Mouse (Mus musculus): ENCODE results near the gene Rasl10a. TPM values are rescaled to one million over a fixed set of nuclear protein-coding genes. Genes with fewer than 3 reads are reported as not detected.

The Rasl10a gene
- total RNA-seq (2021) = 10 to 100 TPM; 87.7 to 95.3 TPM
- long read RNA-seq, experiment 1, transcript Rasl10a-201 (3 exons, 1,110 nt) = major isoform, 39 of 87 reads
- long read RNA-seq, experiment 1, partial matches to known transcripts = 30 of 87 reads
- long read RNA-seq, experiment 1, other reads (novel, unspliced or antisense) = 18 of 87 reads
- long read RNA-seq, experiment 2, transcript Rasl10a-201 (3 exons, 1,110 nt) = major isoform, 55 of 113 reads
- long read RNA-seq, experiment 2, partial matches to known transcripts = 34 of 113 reads
- long read RNA-seq, experiment 2, other reads (novel, unspliced or antisense) = 24 of 113 reads

- Histone ChIP-seq H3K27ac (peak within 1 kb of the TSS; percentile 93), H3K4me3 (peak within 1 kb of the TSS; percentile 92)
- TF ChIP-seq CTCF (conservative IDR thresholded peaks at IDR 0.05) = no peak; the same call in 1 of the 2 replicates
- DNase-seq (ENCODE audit: low spot score in 2 of 2) = peak; percentile 46 to 50
Observed at GRCm38 (mm10) chr11:5057856-5058641, at the start of gene Rasl10a. Rasl10a (plus strand) TSS chr11:5058128.

GRCm38 (mm10) chr11:5008867-5009266, 49.1 kb upstream of the Rasl10a start:
- Histone ChIP-seq H3K27ac (no peak overlapping the region), H3K4me3 (no peak overlapping the region)
- no peak for TF ChIP-seq CTCF (conservative IDR thresholded peaks at IDR 0.05)
- no peak for DNase-seq (ENCODE audit: low spot score in 2 of 2)

- Histone ChIP-seq H3K4me3 (no peak overlapping the region), H3K27ac (peak overlapping the region; percentile 25; the same call in 1 of the 2 replicates)
- DNase-seq (ENCODE audit: low spot score in 2 of 2) = no peak
- TF ChIP-seq CTCF (conservative IDR thresholded peaks at IDR 0.05) = no peak
Observed at GRCm38 (mm10) chr11:5009354-5010074, 48.4 kb upstream of the Rasl10a start.

- no peak overlapping the region for H3K4me3 ChIP-seq
- no peak for DNase-seq (ENCODE audit: low spot score in 2 of 2)
- no peak overlapping the region for H3K27ac ChIP-seq
- no peak for TF ChIP-seq CTCF (conservative IDR thresholded peaks at IDR 0.05)
Observed at GRCm38 (mm10) chr11:5010205-5010604, 47.7 kb upstream of the Rasl10a start.

- no peak for TF ChIP-seq CTCF (conservative IDR thresholded peaks at IDR 0.05)
- H3K4me3 ChIP-seq = no peak overlapping the region
- DNase-seq (ENCODE audit: low spot score in 2 of 2) = no peak
- H3K27ac ChIP-seq = peak overlapping the region; percentile 61; the same call in 1 of the 2 replicates
Observed at GRCm38 (mm10) chr11:5011480-5011879, 46.4 kb upstream of the Rasl10a start.

GRCm38 (mm10) chr11:5012213-5012715, 45.7 kb upstream of the Rasl10a start:
- no peak for TF ChIP-seq CTCF (conservative IDR thresholded peaks at IDR 0.05)
- peak overlapping the region; percentile 61 for H3K27ac ChIP-seq
- no peak overlapping the region for H3K4me3 ChIP-seq
- DNase-seq (ENCODE audit: low spot score in 2 of 2) = no peak

- peak; percentile 93 for TF ChIP-seq CTCF (conservative IDR thresholded peaks at IDR 0.05)
- Histone ChIP-seq H3K4me3 (no peak overlapping the region), H3K27ac (peak overlapping the region; percentile 73)
- DNase-seq (ENCODE audit: low spot score in 2 of 2) = peak; percentile 81 to 86
Observed at GRCm38 (mm10) chr11:5015720-5016119, 42.2 kb upstream of the Rasl10a start.

GRCm38 (mm10) chr11:5016286-5016685, 41.6 kb upstream of the Rasl10a start:
- no peak for DNase-seq (ENCODE audit: low spot score in 2 of 2)
- no peak for TF ChIP-seq CTCF (conservative IDR thresholded peaks at IDR 0.05)
- H3K27ac ChIP-seq = peak overlapping the region; percentile 73
- no peak overlapping the region for H3K4me3 ChIP-seq

- TF ChIP-seq CTCF (conservative IDR thresholded peaks at IDR 0.05) = peak; percentile 79
- DNase-seq (ENCODE audit: low spot score in 2 of 2) = peak in 1 of 2 experiments; percentile 49
- H3K4me3 ChIP-seq = no peak overlapping the region
- peak overlapping the region; percentile 51; the same call in 1 of the 2 replicates for H3K27ac ChIP-seq
Observed at GRCm38 (mm10) chr11:5017506-5017905, 40.4 kb upstream of the Rasl10a start.

GRCm38 (mm10) chr11:5025108-5025507, 32.8 kb upstream of the Rasl10a start:
- DNase-seq (ENCODE audit: low spot score in 2 of 2) = no peak
- TF ChIP-seq CTCF (conservative IDR thresholded peaks at IDR 0.05) = no peak
- Histone ChIP-seq H3K4me3 (no peak overlapping the region), H3K27ac (peak overlapping the region; percentile 25; the same call in 1 of the 2 replicates)

- DNase-seq (ENCODE audit: low spot score in 2 of 2) = peak; percentile 55 to 85
- TF ChIP-seq CTCF (conservative IDR thresholded peaks at IDR 0.05) = no peak
- no peak overlapping the region for H3K4me3 ChIP-seq
- peak overlapping the region; percentile 87 for H3K27ac ChIP-seq
Observed at GRCm38 (mm10) chr11:5028228-5028627, 29.7 kb upstream of the Rasl10a start.

GRCm38 (mm10) chr11:5032706-5033105, 25.2 kb upstream of the Rasl10a start:
- no peak for DNase-seq (ENCODE audit: low spot score in 2 of 2)

More at GRCm38 (mm10) chr11:5032706-5033105, 25.2 kb upstream of the Rasl10a start:
- H3K27ac ChIP-seq = peak overlapping the region; percentile 85
- H3K4me3 ChIP-seq = no peak overlapping the region
- no peak for TF ChIP-seq CTCF (conservative IDR thresholded peaks at IDR 0.05)

Data from layer of hippocampus, adult 2 months (tissue).